Mouse (Mus musculus) small intestine, adult 2 months (tissue): Measurements from ENCODE around the gene Pex19.

Source experiments
- CTCF ChIP-seq: fragments of 200-500 bp; IDR thresholded peaks from 2 replicates; pipeline ENCODE4 v1.5.1; 2012; ENCODE audit warnings: low read depth, mild to moderate bottlenecking, control low read depth, inconsistent platforms, low read length, moderate library complexity, mixed read lengths; ENCODE audit not compliant: insufficient replicate concordance, insufficient read length; ENCODE audit errors: extremely low read depth
- POLR2A ChIP-seq: fragments of 200-500 bp; IDR thresholded peaks from 2 replicates; pipeline ENCODE4 v1.6.1; 2012; ENCODE audit warnings: low read depth, mild to moderate bottlenecking, control low read depth, inconsistent platforms, low read length, moderate library complexity

- TF ChIP-seq CTCF (no peak), POLR2A (no peak)
Measured at GRCm38 (mm10) chr1:172154536-172154935, 28.0 kb downstream of the Pex19 start.
